Mouse (Mus musculus) Muller cell, postnatal 12 days (primary cell): ENCODE measurements around the gene Ube2v1.
"Not testable (repeated sequence)": the region's sequence is repeated elsewhere in the genome, so short reads cannot be mapped to it uniquely, and the experiment has no call there.

Experiments used
- DNase-seq: peaks from one replicate; pipeline ENCODE4 v3.0.0-alpha.2; 2015; ENCODE audit errors: inconsistent ontology term

Ube2v1 gene

GRCm38 (mm10) chr2:167622352-167622751 is 9.5 kb downstream of the Ube2v1 start:
- DNase-seq, result no peak

GRCm38 (mm10) chr2:167621255-167622087 is 10.4 kb downstream of the Ube2v1 start:
- DNase-seq, result no peak

- DNase-seq, result no peak
Observed at GRCm38 (mm10) chr2:167617472-167617871, 14.4 kb downstream of the Ube2v1 start.

GRCm38 (mm10) chr2:167617034-167617433 is 14.9 kb downstream of the Ube2v1 start:
- DNase-seq, result no peak

DNA sequence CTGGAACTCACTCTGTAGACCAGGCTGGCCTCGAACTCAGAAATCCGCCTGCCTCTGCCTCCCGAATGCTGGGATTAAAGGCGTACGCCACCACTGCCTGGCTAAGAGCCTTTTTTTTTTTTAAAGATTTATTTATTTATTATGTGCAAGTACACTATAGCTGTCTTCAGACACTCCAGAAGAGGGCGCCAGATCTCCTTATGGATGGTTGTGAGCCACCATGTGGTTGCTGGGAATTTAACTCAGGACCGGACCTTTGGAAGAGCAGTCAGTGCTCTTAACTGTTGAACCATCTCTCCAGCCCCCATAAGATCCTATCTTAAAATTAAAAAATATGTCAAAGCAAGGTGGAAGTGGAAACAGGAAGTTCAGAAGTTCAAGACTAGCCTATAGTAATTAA is 18.6 kb downstream of the Ube2v1 start:
- DNase-seq, result not testable (repeated sequence)

DNA sequence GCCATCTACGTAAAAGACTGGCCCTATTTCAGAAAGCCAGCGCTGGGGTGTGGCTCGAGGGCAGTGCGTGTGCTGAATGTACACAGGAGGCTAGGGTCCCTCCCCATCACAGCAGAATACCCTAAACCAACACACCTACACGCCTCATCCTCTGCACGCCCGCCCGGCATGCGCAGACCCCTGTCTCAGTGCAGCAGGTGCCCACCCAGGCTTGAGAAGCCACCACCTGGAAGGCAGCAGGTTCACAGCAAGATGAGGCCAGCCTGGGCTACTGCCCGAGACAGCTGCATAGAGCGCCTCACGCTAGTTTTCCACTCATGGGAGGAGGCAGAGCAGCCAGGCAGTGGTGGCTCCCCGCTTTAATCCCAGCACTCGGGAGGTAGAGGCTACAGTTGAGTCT is 19.8 kb downstream of the Ube2v1 start:
- no peak for DNase-seq

DNA sequence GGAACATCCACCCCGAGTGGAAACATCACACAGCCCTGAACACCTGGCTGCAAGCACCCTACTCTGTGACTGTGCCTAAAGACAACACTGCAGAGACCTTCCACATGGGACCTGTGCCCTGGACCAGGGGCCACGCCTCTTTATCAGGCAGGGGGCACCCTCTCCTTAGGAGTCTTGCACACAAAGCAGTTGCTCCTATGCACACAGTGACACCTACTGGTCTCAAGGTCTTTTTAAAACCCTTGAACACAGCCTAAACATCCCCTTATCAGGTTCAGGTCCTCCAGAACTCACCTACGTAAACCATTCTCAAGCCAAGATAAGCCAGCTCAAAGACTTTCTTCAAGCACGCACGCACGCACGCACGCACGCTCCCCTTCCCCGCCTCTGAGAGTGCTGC is 20.6 kb downstream of the Ube2v1 start:
- no peak for DNase-seq

DNA sequence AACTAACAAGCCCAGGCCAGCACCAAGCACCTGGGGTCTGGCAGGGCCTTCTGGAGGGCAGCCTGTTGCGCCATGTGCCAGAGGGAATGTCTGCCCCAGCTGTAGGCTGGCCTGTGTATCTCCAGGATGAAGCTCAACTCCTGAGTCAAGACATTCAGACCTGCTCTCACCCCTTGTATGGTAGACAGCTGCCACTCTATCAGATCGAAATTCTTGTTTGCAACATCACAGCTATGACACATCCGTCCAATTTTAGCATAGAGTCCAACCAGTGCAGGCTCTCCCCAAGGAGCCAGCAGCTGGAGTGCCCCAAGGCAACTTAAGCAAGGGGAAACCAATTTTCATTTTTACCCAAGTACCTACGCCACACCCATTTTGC is 25.2 kb downstream of the Ube2v1 start:
- DNase-seq, result no peak

DNA sequence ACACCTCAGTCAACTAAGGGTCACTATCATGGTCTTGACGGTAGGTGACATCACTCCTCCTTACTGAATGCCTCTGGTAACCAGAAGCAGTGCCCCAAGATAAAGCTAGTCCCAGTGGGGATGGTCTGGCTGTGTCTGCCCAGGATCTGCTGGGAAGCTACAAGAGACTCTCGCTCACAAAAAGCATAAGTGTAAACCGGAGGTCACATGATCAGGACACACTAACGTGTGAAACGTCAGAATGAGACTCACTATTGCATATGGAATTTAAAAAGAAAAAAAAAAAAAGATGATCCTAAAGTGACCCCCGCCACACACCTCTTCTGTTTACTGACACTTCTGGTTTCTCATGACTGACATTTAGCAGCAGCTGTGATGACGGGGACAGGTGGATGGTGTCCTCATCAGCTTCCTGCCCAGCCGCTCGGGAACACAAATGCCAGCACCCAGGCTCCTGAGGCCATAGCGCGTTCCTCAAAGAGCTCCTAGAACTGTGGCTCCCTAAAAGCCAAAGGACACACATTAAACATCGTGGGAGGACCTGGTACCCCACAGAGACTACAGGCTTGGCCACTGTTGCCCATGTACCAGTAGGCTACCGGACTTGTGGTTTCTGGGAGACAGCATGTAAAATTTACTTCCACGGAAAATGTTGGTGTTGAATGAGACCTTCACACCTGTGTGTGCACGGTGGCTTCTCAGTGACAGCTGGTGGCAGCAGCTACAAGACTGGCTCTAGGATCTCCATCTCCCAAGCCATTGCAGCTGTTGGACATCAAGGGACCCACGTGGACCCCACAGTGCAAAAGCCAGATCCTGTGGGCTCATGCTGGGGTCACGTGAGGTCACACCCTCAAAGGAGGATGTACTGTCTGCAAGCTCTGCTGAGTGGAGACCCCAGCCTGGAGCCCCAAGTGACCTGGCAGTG is 25.8 kb downstream of the Ube2v1 start:
- DNase-seq, result no peak

- peak; percentile 64 for DNase-seq
Observed at GRCm38 (mm10) chr2:167605178-167605794, 26.6 kb downstream of the Ube2v1 start.

DNA sequence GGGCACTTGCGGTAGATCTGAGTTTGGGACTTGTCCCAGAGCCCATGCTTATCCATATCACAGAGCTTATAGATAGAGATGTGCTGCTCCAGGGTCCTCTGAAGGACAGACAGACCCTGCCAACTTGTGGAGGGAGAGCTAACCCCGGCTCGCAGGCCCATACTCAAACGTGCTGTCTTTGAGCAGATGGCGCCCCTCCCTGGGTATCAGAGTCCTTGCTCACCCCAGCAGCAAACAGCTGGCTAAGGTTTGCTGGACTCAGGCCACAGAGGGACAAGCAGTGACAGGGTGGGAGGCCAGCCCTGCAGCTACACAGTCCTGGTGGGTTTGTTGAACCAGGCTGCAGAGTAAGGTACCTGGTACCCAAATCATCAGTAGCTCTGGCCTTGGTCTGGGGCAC is 28.9 kb downstream of the Ube2v1 start:
- DNase-seq, result no peak

- no peak for DNase-seq
Observed at GRCm38 (mm10) chr2:167602364-167602763, 29.5 kb downstream of the Ube2v1 start.

DNA sequence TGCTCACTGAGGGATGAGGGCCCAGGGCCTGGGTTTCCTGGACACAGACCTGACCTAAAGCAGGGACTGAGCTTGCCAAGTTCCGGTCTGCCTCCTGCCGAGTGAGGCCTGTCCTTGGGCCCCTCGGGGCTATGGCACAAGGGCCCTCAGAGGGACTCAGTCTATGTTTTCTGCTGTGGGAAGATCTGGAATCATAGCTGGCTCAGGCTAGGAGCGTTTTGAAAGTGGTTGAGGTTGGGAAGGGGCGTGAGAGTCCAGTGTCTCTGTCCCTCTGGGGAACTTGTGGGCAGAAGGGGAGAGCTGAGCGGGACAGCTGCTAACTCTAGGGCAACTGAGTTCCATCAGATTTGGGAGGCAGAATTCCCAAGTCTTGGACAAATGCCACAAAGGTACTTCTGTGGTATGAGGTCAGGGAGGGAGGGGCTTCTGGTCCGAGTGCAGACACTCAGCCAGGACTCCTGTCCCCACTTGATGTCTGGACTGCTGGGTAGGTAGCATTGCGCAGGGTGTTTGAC is 31.4 kb downstream of the Ube2v1 start:
- DNase-seq, result no peak

- no peak for DNase-seq
Observed at GRCm38 (mm10) chr2:167599917-167600316, 32.0 kb downstream of the Ube2v1 start.

- DNase-seq, result no peak
Observed at GRCm38 (mm10) chr2:167599195-167599594, 32.7 kb downstream of the Ube2v1 start.

DNA sequence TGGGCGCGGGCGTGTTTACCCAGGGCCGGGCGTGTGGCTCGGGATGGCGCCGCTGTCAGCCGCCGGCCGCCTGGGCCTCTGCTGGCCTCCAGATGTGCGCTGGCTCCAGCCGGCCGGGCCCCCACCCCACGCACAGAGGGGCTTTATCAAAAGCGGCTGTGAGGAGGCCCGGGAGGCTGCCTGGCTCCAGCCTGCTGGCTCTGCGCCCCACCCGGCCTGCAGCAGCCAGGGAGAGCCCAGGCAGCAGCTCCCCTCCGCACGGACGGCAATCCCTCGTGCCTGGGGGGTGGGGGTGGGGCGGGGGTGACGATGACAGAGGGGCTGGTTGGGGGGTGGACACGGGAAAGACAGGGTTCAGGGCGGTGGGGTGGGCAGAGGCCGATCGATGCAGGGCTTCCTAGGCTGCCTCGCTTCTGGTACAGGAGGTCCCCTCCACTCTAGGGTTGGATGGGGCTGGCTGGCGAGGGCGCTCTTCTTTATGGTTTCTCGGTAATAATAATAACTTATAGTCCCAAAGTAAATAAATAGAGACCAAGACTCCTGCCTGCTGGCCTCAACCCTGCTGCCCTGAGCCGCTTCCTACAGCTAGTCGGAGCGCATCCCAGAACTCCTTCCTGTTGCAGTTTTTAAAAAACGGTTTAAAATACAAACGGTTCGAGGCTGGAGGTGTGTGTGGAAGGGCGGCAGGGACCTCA is 34.3 kb downstream of the Ube2v1 start:
- no peak for DNase-seq

DNA sequence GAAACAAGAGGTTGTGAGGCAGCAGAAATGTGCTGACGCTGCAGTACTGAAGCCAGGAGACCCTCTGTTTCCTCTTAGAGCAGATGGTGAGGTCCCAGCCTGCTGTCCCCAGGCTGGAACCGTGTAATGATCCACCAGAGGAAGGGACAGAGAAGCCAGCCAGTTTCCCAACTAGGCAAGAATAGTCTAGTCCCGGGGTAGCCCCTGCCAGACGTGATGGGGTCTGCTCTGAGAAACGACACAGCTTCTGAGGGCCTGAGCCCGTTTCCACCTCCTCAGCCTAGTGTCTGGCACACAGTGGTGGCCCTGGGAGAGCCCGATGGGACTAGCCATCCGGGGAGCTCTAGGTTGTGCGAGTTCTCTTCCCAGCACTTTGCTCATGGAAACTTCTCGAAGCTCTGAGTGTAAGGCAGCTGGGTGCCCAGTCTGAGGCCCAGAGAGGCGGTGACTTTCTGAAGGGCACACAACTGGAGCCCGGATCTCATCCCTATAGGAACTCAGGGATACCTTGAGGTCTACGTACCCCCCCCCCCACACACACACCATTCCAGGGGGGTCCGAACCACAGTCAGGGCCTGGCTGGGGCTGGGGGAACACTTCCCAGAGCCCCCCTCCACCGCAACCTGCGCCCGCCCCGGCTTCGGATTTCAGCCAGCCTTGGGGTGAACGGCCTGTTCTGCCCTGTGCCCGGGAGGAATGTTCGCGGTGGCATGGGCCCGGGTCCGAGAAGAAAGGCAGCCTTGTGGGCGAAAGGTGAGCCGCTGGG is 35.0 kb downstream of the Ube2v1 start:
- DNase-seq, result peak; percentile 20

DNA sequence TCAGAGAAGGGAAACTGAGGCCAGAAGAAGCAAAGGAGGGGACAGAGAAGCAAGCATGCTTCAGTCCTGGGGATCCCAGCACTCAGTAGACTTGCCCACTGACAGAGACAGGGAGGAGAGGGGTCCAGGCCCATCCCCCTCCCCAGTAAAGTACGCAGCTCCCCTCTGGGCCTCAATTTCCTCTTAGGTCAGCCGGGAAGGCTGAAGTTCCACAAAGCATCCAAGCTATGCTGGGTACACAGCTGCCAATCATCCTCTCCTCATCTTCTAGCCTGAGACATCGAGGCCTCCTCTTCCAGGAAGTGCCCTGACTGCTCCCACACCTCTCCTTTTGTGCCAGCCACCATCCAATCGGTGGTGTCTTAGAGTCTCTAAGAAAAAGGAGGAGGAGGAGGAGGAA is 35.6 kb downstream of the Ube2v1 start:
- no peak for DNase-seq

DNA sequence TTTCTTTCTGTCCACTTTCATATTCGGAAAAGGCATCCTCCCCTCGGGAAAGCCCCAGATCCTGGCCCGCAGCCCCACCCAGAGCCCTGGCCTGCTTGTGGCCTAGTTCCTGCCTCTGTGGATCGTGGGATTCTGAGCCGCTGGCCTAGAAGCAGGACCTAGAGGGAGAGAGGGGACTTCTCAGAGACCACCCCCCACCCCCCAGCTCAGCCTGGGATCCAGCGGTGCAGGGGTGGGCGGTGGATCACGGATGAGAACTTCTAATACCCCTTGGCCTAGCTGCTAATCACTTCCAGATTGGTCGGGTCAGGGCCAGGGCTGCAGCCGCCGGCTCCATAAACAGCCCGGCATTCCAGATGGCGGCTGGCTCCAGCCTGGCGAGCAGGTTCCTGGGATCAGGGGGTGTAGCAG is 36.1 kb downstream of the Ube2v1 start:
- DNase-seq, result peak; percentile 27

GRCm38 (mm10) chr2:167594444-167594934 is 37.4 kb downstream of the Ube2v1 start:
- DNase-seq, result peak; percentile 41
